Mouse (Mus musculus) forebrain, embryonic 16.5 days (tissue): ENCODE measurements around the gene Cyb5b. TPM values are rescaled to one million over a fixed set of nuclear protein-coding genes. Genes with fewer than 3 reads are reported as not detected.
"Not testable (repeated sequence)": the region's sequence is repeated elsewhere in the genome, so short reads cannot be mapped to it uniquely, and the experiment has no call there.

ENCODE experiments used
- ATAC-seq: fragments of 200-750 bp; cut with Nextera tagmentation; 2 replicates; pipeline ENCODE4 v1.8.0; 2017; ENCODE audit warnings: mild to moderate bottlenecking, moderate library complexity
- H3K27ac ChIP-seq: fragments of 300-500 bp; sonication (generic); 2 replicates; pipeline ENCODE4 v1.5.1; 2014; ENCODE audit warnings: low read length, control low read depth
- H3K27me3 ChIP-seq: fragments of 300-500 bp; sonication (generic); replicated peaks from 2 replicates; pipeline ENCODE4 v1.6.1; 2014; ENCODE audit warnings: low read length; ENCODE audit not compliant: control insufficient read depth, insufficient read depth
- H3K36me3 ChIP-seq: fragments of 300-500 bp; sonication (generic); 2 replicates; pipeline ENCODE4 v1.6.1; 2014; ENCODE audit not compliant: control insufficient read depth, insufficient read depth
- H3K4me1 ChIP-seq: fragments of 300-500 bp; sonication (generic); replicated peaks from 2 replicates; pipeline ENCODE4 v1.6.1; 2014; ENCODE audit warnings: low read length; ENCODE audit not compliant: control insufficient read depth, insufficient read depth
- H3K4me2 ChIP-seq: fragments of 300-500 bp; sonication (generic); 2 replicates; pipeline ENCODE4 v1.6.1; 2014; ENCODE audit warnings: mild to moderate bottlenecking, low read length, control low read depth
- H3K4me3 ChIP-seq: fragments of 300-500 bp; sonication (generic); replicated peaks from 2 replicates; pipeline ENCODE4 v1.5.1; 2014; ENCODE audit warnings: mild to moderate bottlenecking, low read length, control low read depth
- H3K9ac ChIP-seq: fragments of 300-500 bp; sonication (generic); replicated peaks from 2 replicates; pipeline ENCODE4 v1.6.1; 2014; ENCODE audit warnings: low read depth, low read length, control low read depth
- H3K9me3 ChIP-seq: fragments of 300-500 bp; sonication (generic); 2 replicates; pipeline ENCODE4 v1.6.1; 2016; ENCODE audit warnings: low read length; ENCODE audit not compliant: control insufficient read depth
- WGBS: fragments of 180-500 bp; shearing (Covaris S2); extraction: QIAGEN DNeasy Blood & Tissue Kit; methylation state at CpG from one replicate; pipeline ENCODE4 v1.1.7; 2014; 5-methylcytosine and 5-hydroxymethylcytosine counted together
- polyA plus RNA-seq: library from polyadenylated mRNA; unstranded; fragments of >200 nt; fragmentation: Nextera tagmentation; extraction: Ambion mirVana; gene quantifications from 2 replicates; pipeline ENCODE4 v1.2.1, GENCODE M21; 2015

Cyb5b gene
- polyA plus RNA-seq, 1 experiment from 2014 or later: 114 TPM

GRCm38 (mm10) chr8:107206782-107207525 is 56.5 kb downstream of the Cyb5b start:
- H3K27ac ChIP-seq: no peak overlapping the region
- H3K36me3 ChIP-seq: no peaks in the 10 kb centered on the region
- H3K9ac ChIP-seq: no peak overlapping the region
- no peak overlapping the region for H3K4me3 ChIP-seq
- no peaks in the 10 kb centered on the region for H3K9me3 ChIP-seq
- ATAC-seq: no peak
- H3K4me2 ChIP-seq: no peak overlapping the region
- H3K4me1 ChIP-seq: peaks cover 6% of the 10 kb centered on the region
- 84% methylated on average over 9 of the region's 9 CpGs for WGBS
- H3K27me3 ChIP-seq: no peaks in the 10 kb centered on the region

- Histone ChIP-seq H3K4me2 (no peak overlapping the region), H3K9ac (no peak overlapping the region), H3K4me3 (no peak overlapping the region), H3K36me3 (no peaks in the 10 kb centered on the region), H3K4me1 (peaks cover 6% of the 10 kb centered on the region), H3K9me3 (no peaks in the 10 kb centered on the region), H3K27me3 (no peaks in the 10 kb centered on the region), H3K27ac (no peak overlapping the region)
- 90% methylated on average over 7 of the region's 7 CpGs for WGBS
- no peak for ATAC-seq
Measured at GRCm38 (mm10) chr8:107209185-107209584, 58.7 kb downstream of the Cyb5b start.

- Histone ChIP-seq H3K9me3 (no peaks in the 10 kb centered on the region), H3K27me3 (no peaks in the 10 kb centered on the region), H3K4me1 (no peaks in the 10 kb centered on the region), H3K9ac (no peak overlapping the region), H3K4me3 (no peak overlapping the region), H3K4me2 (no peak overlapping the region), H3K36me3 (no peaks in the 10 kb centered on the region), H3K27ac (no peak overlapping the region)
- no peak for ATAC-seq
- 85% methylated on average over 7 of the region's 7 CpGs for WGBS
Measured at GRCm38 (mm10) chr8:107212006-107212405, 61.6 kb downstream of the Cyb5b start.

GRCm38 (mm10) chr8:107217230-107217629 is 66.8 kb downstream of the Cyb5b start:
- not testable (repeated sequence) for ATAC-seq
- WGBS: 82% methylated on average over 7 of the region's 7 CpGs

GRCm38 (mm10) chr8:107218091-107218490 is 67.7 kb downstream of the Cyb5b start:
- no peaks in the 10 kb centered on the region for H3K27me3 ChIP-seq
- ATAC-seq: no peak
- H3K36me3 ChIP-seq: no peaks in the 10 kb centered on the region
- no peaks in the 10 kb centered on the region for H3K9me3 ChIP-seq
- WGBS: 92% methylated on average over 8 of the region's 8 CpGs
- H3K4me2 ChIP-seq: no peak overlapping the region
- no peak overlapping the region for H3K27ac ChIP-seq
- no peak overlapping the region for H3K9ac ChIP-seq
- no peak overlapping the region for H3K4me3 ChIP-seq
- no peaks in the 10 kb centered on the region for H3K4me1 ChIP-seq

More at GRCm38 (mm10) chr8:107217230-107217629, 66.8 kb downstream of the Cyb5b start:
- not testable (repeated sequence) for H3K27ac ChIP-seq, H3K4me1 ChIP-seq, H3K27me3 ChIP-seq, H3K4me3 ChIP-seq, H3K36me3 ChIP-seq, H3K9ac ChIP-seq, H3K4me2 ChIP-seq, H3K9me3 ChIP-seq

GRCm38 (mm10) chr8:107219078-107219477 is 68.6 kb downstream of the Cyb5b start:
- Histone ChIP-seq H3K9me3 (no peaks in the 10 kb centered on the region), H3K4me1 (no peaks in the 10 kb centered on the region), H3K27me3 (no peaks in the 10 kb centered on the region), H3K9ac (no peak overlapping the region), H3K27ac (no peak overlapping the region), H3K36me3 (no peaks in the 10 kb centered on the region), H3K4me2 (no peak overlapping the region), H3K4me3 (no peak overlapping the region)
- no peak for ATAC-seq
- WGBS: 86% methylated on average over 2 of the region's 2 CpGs

- Histone ChIP-seq H3K9ac (no peak overlapping the region), H3K9me3 (no peaks in the 10 kb centered on the region), H3K27ac (no peak overlapping the region), H3K36me3 (no peaks in the 10 kb centered on the region), H3K4me3 (no peak overlapping the region), H3K27me3 (no peaks in the 10 kb centered on the region), H3K4me1 (no peaks in the 10 kb centered on the region), H3K4me2 (no peak overlapping the region)
- 57% methylated on average over 8 of the region's 8 CpGs for WGBS
- ATAC-seq: no peak
Measured at GRCm38 (mm10) chr8:107221924-107222851, 71.7 kb downstream of the Cyb5b start.

GRCm38 (mm10) chr8:107226183-107226582 is 75.7 kb downstream of the Cyb5b start:
- 60% methylated on average over 9 of the region's 9 CpGs for WGBS
- no peaks in the 10 kb centered on the region for H3K27me3 ChIP-seq

GRCm38 (mm10) chr8:107227011-107227626 is 76.7 kb downstream of the Cyb5b start:
- no peaks in the 10 kb centered on the region for H3K27me3 ChIP-seq
- H3K27ac ChIP-seq: no peak overlapping the region
- 79% methylated on average over 11 of the region's 11 CpGs for WGBS
- H3K9me3 ChIP-seq: no peaks in the 10 kb centered on the region
- H3K9ac ChIP-seq: no peak overlapping the region
- H3K4me1 ChIP-seq: no peaks in the 10 kb centered on the region
- no peak for ATAC-seq
- no peak overlapping the region for H3K4me3 ChIP-seq
- no peak overlapping the region for H3K4me2 ChIP-seq
- H3K36me3 ChIP-seq: no peaks in the 10 kb centered on the region

More at GRCm38 (mm10) chr8:107226183-107226582, 75.7 kb downstream of the Cyb5b start:
- H3K27ac ChIP-seq: no peak overlapping the region
- H3K4me1 ChIP-seq: no peaks in the 10 kb centered on the region
- H3K9me3 ChIP-seq: no peaks in the 10 kb centered on the region
- H3K4me3 ChIP-seq: no peak overlapping the region
- no peaks in the 10 kb centered on the region for H3K36me3 ChIP-seq
- H3K9ac ChIP-seq: no peak overlapping the region
- no peak for ATAC-seq
- no peak overlapping the region for H3K4me2 ChIP-seq
